In the genomic region with DNA sequence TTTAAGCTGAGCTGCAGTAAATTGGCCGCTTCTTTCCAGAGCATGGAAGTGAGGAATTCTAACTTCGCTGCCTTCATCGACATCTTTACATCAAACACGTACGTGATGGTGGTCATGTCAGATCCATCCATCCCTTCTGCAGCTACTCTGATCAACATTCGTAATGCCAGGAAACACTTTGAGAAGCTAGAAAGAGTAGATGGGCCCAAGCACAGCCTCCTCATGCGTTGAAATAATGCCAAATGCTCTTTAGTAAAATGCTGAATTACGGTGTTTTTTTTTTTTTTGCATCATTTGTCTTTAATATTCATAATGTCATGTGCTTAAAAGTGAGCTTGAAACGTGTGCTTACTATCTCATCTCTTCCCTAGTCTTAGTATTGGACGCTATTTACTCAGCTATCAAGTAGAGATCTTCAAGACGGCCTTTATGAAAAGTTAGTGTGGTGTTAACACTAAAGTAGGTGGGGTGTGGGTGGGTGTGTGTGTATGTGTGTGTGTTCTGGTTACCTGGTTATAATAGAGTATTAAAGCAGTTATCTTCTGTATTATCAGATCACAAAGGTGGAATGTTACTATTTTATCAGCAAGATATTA, we compare ENCODE assay signal across 8 mouse cellular contexts. TPM values are rescaled to one million over a fixed set of nuclear protein-coding genes. Genes with fewer than 3 reads are reported as not detected.
DNase-seq lines count a peak whose midpoint lies in the region; ATAC-seq and TF ChIP-seq lines count a peak whose summit lies in the region.

No protein-coding gene starts in this region.

- ATAC-seq in limb, embryonic 15.5 days (ENCODE audit: insufficient number of reproducible peaks, low FRiP score, low TSS enrichment, low read depth), result no peak
- ATAC-seq in stomach, postnatal 0 days (ENCODE audit: low FRiP score, low TSS enrichment), result no peak

- H3K27me3 ChIP-seq in thymus, adult 2 months (ENCODE audit: control insufficient read depth, insufficient read depth, low read length), result no peaks in the 10 kb centered on the region
- no peaks in the 10 kb centered on the region for H3K27me3 ChIP-seq in limb, embryonic 15.5 days
- no peaks in the 10 kb centered on the region for H3K27me3 ChIP-seq in stomach, postnatal 0 days (ENCODE audit: control insufficient read depth, insufficient read depth, low read length)

- H3K4me1 ChIP-seq in thymus, adult 2 months (replicated peaks; ENCODE audit: control insufficient read depth, insufficient read depth, low read length), result peaks cover 5% of the 10 kb centered on the region
- peaks cover 9% of the 10 kb centered on the region for H3K4me1 ChIP-seq in limb, embryonic 15.5 days
- peaks cover 3% of the 10 kb centered on the region; the same call in 1 of the 2 replicates for H3K4me1 ChIP-seq in stomach, postnatal 0 days (replicated peaks; ENCODE audit: control insufficient read depth, insufficient read depth)

- 28% methylated on average over 11 of the region's 11 CpGs for WGBS in thymus, adult 2 months
- WGBS in limb, embryonic 15.5 days, result 7% methylated on average over 11 of the region's 11 CpGs
- 7% methylated on average over 11 of the region's 11 CpGs for WGBS in stomach, postnatal 0 days

- intact Hi-C loops in gastrocnemius, adult 2 months (cut with DNase I), result loop anchor here (10.0 kb wide), 1 partner anchor 278 kb away; the partner anchor contains the start of gene Rps6

- peak overlapping the region; percentile 80 for H3K4me3 ChIP-seq in gastrocnemius, adult 2 months
- H3K4me3 ChIP-seq in thymus, adult 2 months (ENCODE audit: control insufficient read depth, insufficient read depth, low read length), result peak overlapping the region; percentile 73
- H3K4me3 ChIP-seq in limb, embryonic 15.5 days, result peak overlapping the region; percentile 82
- H3K4me3 ChIP-seq in stomach, postnatal 0 days (ENCODE audit: low read depth, low read length), result peak overlapping the region; percentile 89

- no peak for DNase-seq in gastrocnemius, adult 2 months
- no peak for DNase-seq in gastrocnemius, adult 8-10 months (ENCODE audit: low spot score in 2 of 2)
- DNase-seq in thymus, adult 2 months, result no peak
- DNase-seq in thymus, postnatal 4 days, result no peak
- DNase-seq in stomach, postnatal 0 days (ENCODE audit: low spot score), result no peak
- DNase-seq in layer of hippocampus, adult 11-12 months (ENCODE audit: low spot score), result no peak
- no peak for DNase-seq in thymus, postnatal 36 days

- no peaks in the 10 kb centered on the region for H3K9me3 ChIP-seq in limb, embryonic 15.5 days
- H3K9me3 ChIP-seq in stomach, postnatal 0 days (ENCODE audit: control insufficient read depth, low read length), result no peaks in the 10 kb centered on the region

- peak overlapping the region; percentile 96 for H3K27ac ChIP-seq in gastrocnemius, adult 2 months
- H3K27ac ChIP-seq in thymus, adult 2 months (ENCODE audit: control insufficient read depth, insufficient read depth, low read length), result no peak overlapping the region
- H3K27ac ChIP-seq in limb, embryonic 15.5 days, result peak overlapping the region; percentile 98; the same call in 1 of the 2 replicates
- peak overlapping the region; percentile 98 for H3K27ac ChIP-seq in stomach, postnatal 0 days (replicated peaks)

- H3K9ac ChIP-seq in limb, embryonic 15.5 days, result peak overlapping the region; percentile 84
- H3K9ac ChIP-seq in stomach, postnatal 0 days (ENCODE audit: low read length), result peak overlapping the region; percentile 98

- peak overlapping the region; percentile 69 for H3K4me2 ChIP-seq in limb, embryonic 15.5 days
- peak overlapping the region; percentile 81 for H3K4me2 ChIP-seq in stomach, postnatal 0 days (replicated peaks; ENCODE audit: low read depth)

- no peaks in the 10 kb centered on the region; the same call in 1 of the 2 replicates for H3K36me3 ChIP-seq in thymus, adult 2 months (ENCODE audit: control insufficient read depth, insufficient read depth, low read length)
- H3K36me3 ChIP-seq in limb, embryonic 15.5 days, result peaks cover 12% of the 10 kb centered on the region
- H3K36me3 ChIP-seq in stomach, postnatal 0 days (ENCODE audit: control insufficient read depth, insufficient read depth, low read length), result no peaks in the 10 kb centered on the region

- TF ChIP-seq CTCF in gastrocnemius, adult 2 months (IDR thresholded peaks at IDR 0.05), result no peak
- TF ChIP-seq CTCF in thymus, adult 2 months (IDR thresholded peaks at IDR 0.05; ENCODE audit: borderline replicate concordance, control insufficient read depth, extremely low read depth, insufficient read depth, low read length, poor library complexity), result no peak
- no peak for TF ChIP-seq CTCF in stomach, postnatal 0 days (IDR thresholded peaks at IDR 0.05; ENCODE audit: low read depth)

- no peak for TF ChIP-seq EP300 in stomach, postnatal 0 days (optimal IDR thresholded peaks at IDR 0.05)

- TF ChIP-seq POLR2A in thymus, adult 2 months (IDR thresholded peaks at IDR 0.05; ENCODE audit: control insufficient read depth, extremely low read depth, insufficient read depth, low read length, poor library complexity), result no peak

RNA-seq across cellular contexts. Expression of gene Rraga, which starts 1.3 kb away (rescaled TPM):
- total RNA-seq in gastrocnemius, adult 2 months (2021), result 10 to 100 TPM; 43.5 to 54.4 TPM
- 10 to 100 TPM; 48.4 to 50.9 (median 50.4) TPM for total RNA-seq in gastrocnemius, adult 8-10 months (2022)
- polyA plus RNA-seq in thymus, adult 2 months (2012; rRNA removed), result 32.6 and 49.6 TPM in 2 replicates
- 75.4 and 95.2 TPM in 2 replicates for polyA plus RNA-seq in limb, embryonic 15.5 days (2015; fragmentation: Nextera tagmentation; extraction: Ambion mirVana)
- 49.3 and 63.3 TPM in 2 replicates for polyA plus RNA-seq in stomach, postnatal 0 days (2015; fragmentation: Nextera tagmentation; extraction: Ambion mirVana)

RNA-seq across cellular contexts. Expression of gene Saxo1, which starts 18.6 kb away (rescaled TPM):
- not detected for total RNA-seq in gastrocnemius, adult 2 months (2021)
- total RNA-seq in gastrocnemius, adult 8-10 months (2022), result not detected
- polyA plus RNA-seq in thymus, adult 2 months (2012; rRNA removed), result 0.06 and 0.08 TPM in 2 replicates
- 0.17 and 0.65 TPM in 2 replicates for polyA plus RNA-seq in limb, embryonic 15.5 days (2015; fragmentation: Nextera tagmentation; extraction: Ambion mirVana)
- not detected in 2 replicates for polyA plus RNA-seq in stomach, postnatal 0 days (2015; fragmentation: Nextera tagmentation; extraction: Ambion mirVana)

RNA-seq across cellular contexts. Expression of gene Haus6, which starts 35.1 kb away (rescaled TPM):
- total RNA-seq in gastrocnemius, adult 2 months (2021), result 1 to 10 TPM; 5.0 to 5.3 TPM
- total RNA-seq in gastrocnemius, adult 8-10 months (2022), result 1 to 10 TPM; 6.1 to 9.4 (median 6.6) TPM
- 21.7 and 38.2 TPM in 2 replicates for polyA plus RNA-seq in thymus, adult 2 months (2012; rRNA removed)
- 13.5 and 14.8 TPM in 2 replicates for polyA plus RNA-seq in limb, embryonic 15.5 days (2015; fragmentation: Nextera tagmentation; extraction: Ambion mirVana)
- polyA plus RNA-seq in stomach, postnatal 0 days (2015; fragmentation: Nextera tagmentation; extraction: Ambion mirVana), result 3.4 and 4.4 TPM in 2 replicates
